Mouse (Mus musculus) ES-Bruce4 (cell line): ENCODE measurements around the gene Tlnrd1.

ENCODE experiments used
- CTCF ChIP-seq: IDR thresholded peaks from one replicate; pipeline ENCODE4 v1.8.1; 2011; ENCODE audit warnings: low read depth, low read length
- EP300 ChIP-seq: IDR thresholded peaks from 2 replicates; pipeline ENCODE4 v1.6.1; 2011; ENCODE audit warnings: low read depth, low read length; ENCODE audit not compliant: insufficient read depth
- POLR2A ChIP-seq: IDR thresholded peaks from one replicate; pipeline ENCODE4 v1.8.1; 2011; ENCODE audit warnings: low read length; ENCODE audit not compliant: insufficient read depth

DNA sequence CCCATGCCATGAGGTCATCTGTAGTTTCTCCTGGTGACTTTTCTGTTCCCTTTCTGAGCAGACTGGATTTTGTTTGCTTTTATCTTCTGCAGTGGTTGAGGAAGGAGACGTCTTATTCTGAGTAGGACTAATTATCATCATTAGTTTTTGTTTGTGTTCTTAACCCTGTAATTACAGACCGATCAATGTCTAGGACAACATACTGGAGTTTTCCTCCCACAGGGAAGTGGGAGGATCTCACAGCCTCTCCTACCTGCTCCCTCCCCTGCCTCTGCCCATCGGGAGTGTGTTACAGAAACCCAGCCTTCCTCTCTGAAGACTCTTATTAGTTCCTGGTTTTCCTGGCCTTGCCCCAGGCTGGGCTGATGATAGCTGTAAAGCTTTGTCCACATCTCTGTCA, 37.5 kb upstream of the Tlnrd1 start:
- no peak for TF ChIP-seq POLR2A
- TF ChIP-seq EP300 = no peak
- no peak for TF ChIP-seq CTCF
